Mouse (Mus musculus): ENCODE results near the gene Spata31d1b. TPM values are rescaled to one million over a fixed set of nuclear protein-coding genes. Genes with fewer than 3 reads are reported as not detected.

Gene Spata31d1b
- polyA plus RNA-seq, 1 experiment from 2014 or later = 0.04 TPM

DNA sequence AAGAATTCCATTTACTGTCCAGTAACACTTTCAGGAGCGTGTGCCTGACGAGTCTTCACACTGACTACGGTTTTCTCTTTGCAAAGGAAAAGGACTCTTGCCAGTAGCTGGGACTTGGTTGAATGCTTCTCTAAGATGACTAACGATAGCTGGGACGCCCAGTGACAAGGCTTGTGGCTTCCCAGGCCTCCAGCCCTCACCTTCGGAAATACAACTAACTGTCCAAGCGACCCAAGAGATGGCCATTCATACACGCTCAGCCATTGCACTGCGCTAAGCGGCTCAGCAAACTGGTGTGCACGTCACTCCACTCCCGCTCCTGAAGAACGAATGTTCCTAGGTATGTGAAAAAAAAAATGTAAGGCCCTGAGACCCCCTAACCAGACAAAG lies 37.3 kb upstream of the Spata31d1b start:
- H3K4me3 ChIP-seq (ENCODE audit: low read length) = peak overlapping the region; percentile 84
- peaks cover 11% of the 10 kb centered on the region for H3K4me1 ChIP-seq (ENCODE audit: control insufficient read depth, insufficient read depth, low read depth, low read length)
- no peaks in the 10 kb centered on the region for H3K27me3 ChIP-seq (replicated peaks; ENCODE audit: control insufficient read depth, insufficient read depth, low read length)
- H3K27ac ChIP-seq (ENCODE audit: low read depth, low read length) = peak overlapping the region; percentile 2; the same call in 1 of the 2 replicates
- WGBS = under 1% methylated on average over 13 of the region's 13 CpGs
- H3K4me2 ChIP-seq (ENCODE audit: low read length) = peak overlapping the region; percentile 62
- H3K9me3 ChIP-seq (ENCODE audit: control insufficient read depth, low read length) = no peaks in the 10 kb centered on the region
- H3K36me3 ChIP-seq (ENCODE audit: control insufficient read depth, insufficient read depth, low read length) = no peaks in the 10 kb centered on the region
- H3K9ac ChIP-seq (ENCODE audit: low read depth, low read length) = peak overlapping the region; percentile 90
- ATAC-seq = 0 out of 2 replicates have a peak, but pooled peaks have one; percentile 31

DNA sequence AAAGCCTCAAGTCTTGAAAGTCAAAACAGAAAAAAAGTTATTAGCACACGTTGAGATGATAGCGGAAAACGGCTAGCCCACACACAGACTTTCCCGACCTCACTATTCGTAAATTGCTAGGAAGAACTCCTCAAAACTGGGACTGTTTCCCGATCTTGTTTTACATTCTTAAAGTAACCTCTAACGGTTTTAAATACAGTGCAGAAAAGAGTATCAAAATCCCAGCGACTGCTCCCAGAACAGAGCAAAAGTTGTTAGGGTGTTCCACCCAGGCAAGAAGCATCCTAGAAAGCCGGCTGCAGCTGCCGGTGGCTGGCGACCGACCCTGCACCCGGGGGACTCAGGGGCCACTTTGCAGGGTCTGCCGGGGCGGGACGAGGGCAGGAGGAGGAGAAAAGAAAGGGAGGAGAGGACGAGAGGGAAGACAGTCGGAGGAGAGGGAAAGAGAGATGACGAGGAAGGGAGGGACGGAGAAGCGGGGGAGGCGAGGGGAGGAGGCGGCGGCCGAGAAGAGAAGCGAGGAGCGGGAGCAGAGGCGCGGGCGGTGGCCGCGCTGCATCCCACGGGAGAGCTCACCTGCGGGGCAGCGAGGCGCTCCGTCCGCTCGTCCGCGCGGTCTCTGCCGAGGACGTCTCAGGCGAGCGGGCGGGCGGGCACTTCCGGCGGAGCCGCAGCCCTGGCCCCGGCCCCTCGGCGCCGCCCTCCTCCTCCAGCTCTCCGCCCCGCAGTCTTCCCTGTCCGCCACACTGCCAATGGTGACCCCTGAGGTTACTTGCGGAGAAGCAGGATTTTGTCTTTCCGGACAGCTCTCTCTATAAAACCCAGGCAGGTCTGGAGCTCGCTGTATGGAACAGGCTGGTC lies 36.7 kb upstream of the Spata31d1b start, which contains the start of gene Golm1:
Gene Golm1 (minus strand): TSS at position 661 of the 861 bp plus-strand sequence.
- under 1% methylated on average over 47 of the region's 61 CpGs for WGBS
- Histone ChIP-seq H3K36me3 (ENCODE audit: control insufficient read depth, insufficient read depth, low read length) (no peaks in the 10 kb centered on the region), H3K4me1 (ENCODE audit: control insufficient read depth, insufficient read depth, low read depth, low read length) (peaks cover 11% of the 10 kb centered on the region), H3K4me2 (ENCODE audit: low read length) (peak within 1 kb of the TSS; percentile 62), H3K27ac (ENCODE audit: low read depth, low read length) (peak within 1 kb of the TSS; percentile 75), H3K9me3 (ENCODE audit: control insufficient read depth, low read length) (no peaks in the 10 kb centered on the region), H3K4me3 (ENCODE audit: low read length) (peak within 1 kb of the TSS; percentile 84), H3K9ac (ENCODE audit: low read depth, low read length) (peak within 1 kb of the TSS; percentile 90), H3K27me3 (replicated peaks; ENCODE audit: control insufficient read depth, insufficient read depth, low read length) (no peaks in the 10 kb centered on the region)
- peak; percentile 89 for ATAC-seq

DNA sequence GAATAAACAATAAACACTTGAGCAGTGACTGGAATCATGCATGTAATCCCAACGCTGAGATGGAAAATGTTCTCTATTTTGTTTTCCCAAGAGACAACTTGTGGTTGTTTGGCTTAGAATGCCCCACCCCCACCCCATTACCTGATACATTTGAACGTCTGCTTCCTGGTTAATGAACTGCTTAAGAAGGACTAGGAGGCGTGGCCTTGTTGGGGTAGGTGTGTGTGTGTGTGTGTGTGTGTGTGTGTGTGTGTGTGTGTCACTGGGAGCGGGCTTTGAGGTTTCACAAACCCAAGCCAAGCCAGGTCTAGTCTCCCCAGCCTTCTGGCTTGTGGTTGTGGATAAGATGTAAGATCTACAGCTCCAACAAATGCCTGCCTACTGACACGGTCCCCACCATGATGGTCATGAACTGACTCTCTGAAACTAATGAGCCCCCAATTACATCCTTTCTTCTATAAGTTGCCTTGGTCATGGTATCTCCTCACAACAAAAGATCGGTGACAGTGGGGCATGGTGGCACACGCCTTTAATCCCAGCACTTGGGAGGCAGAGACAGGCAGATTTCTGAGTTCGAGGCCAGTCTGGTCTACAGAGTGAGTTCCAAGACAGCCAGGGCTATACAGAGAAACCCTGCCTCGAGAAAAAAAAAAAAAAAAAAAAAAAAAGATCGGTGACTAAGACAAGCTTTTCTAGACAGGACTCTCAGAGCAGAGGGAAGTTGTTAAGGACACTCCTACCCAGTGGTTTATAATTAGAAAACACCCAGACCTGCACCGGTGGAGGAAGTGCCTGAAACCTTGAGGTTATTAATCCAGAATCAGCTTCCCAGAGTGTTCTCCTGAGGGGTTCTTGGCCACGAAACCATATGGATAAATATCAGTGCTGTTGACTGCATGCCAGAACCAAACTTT lies 35.5 kb upstream of the Spata31d1b start:
- Histone ChIP-seq H3K9me3 (ENCODE audit: control insufficient read depth, low read length) (no peaks in the 10 kb centered on the region), H3K4me2 (ENCODE audit: low read length) (no peak overlapping the region), H3K4me1 (ENCODE audit: control insufficient read depth, insufficient read depth, low read depth, low read length) (peaks cover 11% of the 10 kb centered on the region), H3K27me3 (replicated peaks; ENCODE audit: control insufficient read depth, insufficient read depth, low read length) (no peaks in the 10 kb centered on the region), H3K27ac (ENCODE audit: low read depth, low read length) (no peak overlapping the region), H3K9ac (ENCODE audit: low read depth, low read length) (no peak overlapping the region), H3K36me3 (ENCODE audit: control insufficient read depth, insufficient read depth, low read length) (no peaks in the 10 kb centered on the region), H3K4me3 (ENCODE audit: low read length) (no peak overlapping the region)
- 75% methylated on average over 12 of the region's 12 CpGs for WGBS
- no peak for ATAC-seq

DNA sequence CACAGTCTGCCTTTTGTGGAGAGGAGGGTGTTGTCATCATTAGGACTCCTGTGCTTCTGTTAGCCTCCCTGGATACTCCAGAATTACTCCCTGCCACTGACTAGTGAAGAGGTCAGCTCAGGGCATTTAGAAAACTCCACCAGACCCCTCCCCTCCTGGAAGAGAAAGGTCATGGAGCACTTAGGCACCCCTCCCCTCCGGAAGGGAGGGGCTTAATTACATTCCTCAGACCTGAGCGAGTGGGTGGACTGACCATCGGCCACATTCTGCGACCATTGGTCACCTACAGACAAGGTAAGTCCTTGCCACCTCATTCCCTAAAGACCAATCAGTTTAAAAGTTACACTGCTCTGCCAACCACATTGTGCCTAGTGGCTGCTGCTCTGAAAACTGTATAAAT lies 32.8 kb upstream of the Spata31d1b start:
- no peak for ATAC-seq
- Histone ChIP-seq H3K36me3 (ENCODE audit: control insufficient read depth, insufficient read depth, low read length) (no peaks in the 10 kb centered on the region), H3K9me3 (ENCODE audit: control insufficient read depth, low read length) (no peaks in the 10 kb centered on the region), H3K4me3 (ENCODE audit: low read length) (no peak overlapping the region), H3K27ac (ENCODE audit: low read depth, low read length) (no peak overlapping the region), H3K4me2 (ENCODE audit: low read length) (no peak overlapping the region), H3K27me3 (replicated peaks; ENCODE audit: control insufficient read depth, insufficient read depth, low read length) (no peaks in the 10 kb centered on the region), H3K4me1 (ENCODE audit: control insufficient read depth, insufficient read depth, low read depth, low read length) (peaks cover 1% of the 10 kb centered on the region), H3K9ac (ENCODE audit: low read depth, low read length) (no peak overlapping the region)
- 60% methylated on average over 4 of the region's 4 CpGs for WGBS

DNA sequence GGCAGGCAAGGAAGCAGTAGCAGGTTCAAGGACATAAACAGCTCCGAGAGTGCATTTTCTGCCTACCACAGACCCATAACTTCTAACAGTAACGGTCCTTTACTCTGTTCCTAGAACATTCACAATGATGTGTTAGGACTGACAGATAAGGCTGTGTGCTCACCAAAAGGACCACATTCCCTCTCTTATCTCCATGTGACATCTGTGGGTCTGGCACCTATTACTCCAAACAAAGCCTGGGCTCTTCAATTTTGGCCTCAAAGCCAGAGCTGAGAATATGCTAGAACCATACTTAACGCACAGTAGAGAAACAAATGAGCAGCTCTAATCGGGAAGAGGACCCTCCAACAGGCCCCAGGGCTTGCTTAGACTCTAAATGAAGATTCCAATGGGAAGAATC lies 32.2 kb upstream of the Spata31d1b start:
- ATAC-seq = no peak
- no peaks in the 10 kb centered on the region for H3K27me3 ChIP-seq (replicated peaks; ENCODE audit: control insufficient read depth, insufficient read depth, low read length)
- no peak overlapping the region for H3K27ac ChIP-seq (ENCODE audit: low read depth, low read length)
- no peaks in the 10 kb centered on the region for H3K36me3 ChIP-seq (ENCODE audit: control insufficient read depth, insufficient read depth, low read length)
- no peaks in the 10 kb centered on the region; the same call in 1 of the 2 replicates for H3K4me1 ChIP-seq (ENCODE audit: control insufficient read depth, insufficient read depth, low read depth, low read length)
- H3K9ac ChIP-seq (ENCODE audit: low read depth, low read length) = no peak overlapping the region
- no peak overlapping the region for H3K4me3 ChIP-seq (ENCODE audit: low read length)
- H3K9me3 ChIP-seq (ENCODE audit: control insufficient read depth, low read length) = no peaks in the 10 kb centered on the region
- WGBS = 77% methylated on average over 4 of the region's 4 CpGs
- H3K4me2 ChIP-seq (ENCODE audit: low read length) = no peak overlapping the region

DNA sequence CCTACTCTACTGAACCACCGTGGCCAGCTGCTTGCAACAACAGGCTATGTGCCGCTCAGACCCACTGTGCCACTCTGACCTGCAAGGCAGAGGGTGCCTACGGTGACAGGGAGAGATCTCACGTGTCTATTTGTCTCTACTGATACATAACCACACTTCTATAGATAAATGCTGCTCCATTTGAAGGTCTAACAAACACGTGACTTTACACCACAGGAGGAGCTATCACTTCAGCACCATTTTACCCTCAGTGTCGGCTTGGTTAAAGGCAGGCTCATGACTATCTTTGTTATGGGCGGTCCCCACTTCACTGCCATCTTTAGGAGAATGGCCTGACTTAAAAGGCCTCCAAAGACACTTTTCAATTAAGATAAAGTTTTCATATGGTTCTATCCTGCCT lies 29.5 kb upstream of the Spata31d1b start:
- 41% methylated on average over 7 of the region's 7 CpGs for WGBS
- H3K9me3 ChIP-seq (ENCODE audit: control insufficient read depth, low read length) = no peaks in the 10 kb centered on the region
- no peak overlapping the region for H3K4me3 ChIP-seq (ENCODE audit: low read length)
- H3K36me3 ChIP-seq (ENCODE audit: control insufficient read depth, insufficient read depth, low read length) = no peaks in the 10 kb centered on the region
- no peaks in the 10 kb centered on the region for H3K27me3 ChIP-seq (replicated peaks; ENCODE audit: control insufficient read depth, insufficient read depth, low read length)
- H3K4me2 ChIP-seq (ENCODE audit: low read length) = no peak overlapping the region
- no peak overlapping the region for H3K27ac ChIP-seq (ENCODE audit: low read depth, low read length)
- H3K9ac ChIP-seq (ENCODE audit: low read depth, low read length) = no peak overlapping the region
- ATAC-seq = no peak
- H3K4me1 ChIP-seq (ENCODE audit: control insufficient read depth, insufficient read depth, low read depth, low read length) = no peaks in the 10 kb centered on the region

DNA sequence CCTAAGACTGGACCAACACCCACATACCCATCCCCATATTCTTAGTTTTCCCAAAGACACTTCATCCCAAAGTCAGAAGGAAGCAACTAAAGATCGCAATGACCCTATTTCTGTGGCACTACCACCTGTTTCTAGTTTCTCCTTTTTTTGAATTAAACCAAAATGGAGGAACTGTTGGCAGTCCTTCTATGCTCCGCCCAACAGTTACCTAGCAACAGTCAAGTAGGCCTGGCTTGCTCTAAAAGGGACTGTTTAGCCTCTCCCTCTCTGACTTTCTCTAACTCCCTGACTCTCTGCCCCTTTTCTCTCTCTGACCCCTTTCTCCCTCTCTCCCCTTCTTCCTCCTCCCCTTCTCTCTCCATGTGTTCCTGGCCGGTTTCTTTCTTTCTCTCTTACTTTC lies 26.8 kb upstream of the Spata31d1b start:
- no peak overlapping the region for H3K27ac ChIP-seq (ENCODE audit: low read depth, low read length)
- H3K36me3 ChIP-seq (ENCODE audit: control insufficient read depth, insufficient read depth, low read length) = no peaks in the 10 kb centered on the region
- H3K27me3 ChIP-seq (replicated peaks; ENCODE audit: control insufficient read depth, insufficient read depth, low read length) = no peaks in the 10 kb centered on the region
- WGBS = 78% methylated on average over 3 of the region's 3 CpGs
- no peak overlapping the region for H3K9ac ChIP-seq (ENCODE audit: low read depth, low read length)
- H3K4me3 ChIP-seq (ENCODE audit: low read length) = no peak overlapping the region
- ATAC-seq = no peak
- H3K9me3 ChIP-seq (ENCODE audit: control insufficient read depth, low read length) = no peaks in the 10 kb centered on the region
- H3K4me1 ChIP-seq (ENCODE audit: control insufficient read depth, insufficient read depth, low read depth, low read length) = no peaks in the 10 kb centered on the region
- H3K4me2 ChIP-seq (ENCODE audit: low read length) = no peak overlapping the region

DNA sequence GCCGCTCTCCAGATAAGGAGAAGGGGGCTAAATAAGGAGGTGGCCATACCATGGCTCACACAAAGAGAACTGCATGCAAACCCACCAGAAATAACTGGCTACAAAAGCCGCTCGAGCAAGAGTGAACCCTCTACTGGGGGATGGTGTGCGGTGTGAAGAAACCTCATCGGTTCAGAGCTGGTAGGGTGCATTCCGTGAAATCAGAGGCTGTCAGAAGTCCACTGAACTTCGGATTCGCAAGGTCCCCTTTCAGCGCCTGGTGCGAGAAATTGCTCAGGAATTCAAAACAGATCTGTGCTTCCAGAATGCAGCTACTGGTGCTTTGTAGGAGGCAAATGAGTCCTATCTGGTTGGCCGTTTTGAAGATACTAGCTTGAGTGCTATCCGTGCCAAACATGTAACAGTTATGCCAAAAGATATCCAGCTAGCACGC lies 23.7 kb upstream of the Spata31d1b start:
- no peak overlapping the region for H3K4me3 ChIP-seq (ENCODE audit: low read length)
- no peak overlapping the region for H3K27ac ChIP-seq (ENCODE audit: low read depth, low read length)
- no peaks in the 10 kb centered on the region for H3K27me3 ChIP-seq (replicated peaks; ENCODE audit: control insufficient read depth, insufficient read depth, low read length)
- no peak overlapping the region for H3K9ac ChIP-seq (ENCODE audit: low read depth, low read length)
- H3K9me3 ChIP-seq (ENCODE audit: control insufficient read depth, low read length) = no peaks in the 10 kb centered on the region
- H3K4me1 ChIP-seq (ENCODE audit: control insufficient read depth, insufficient read depth, low read depth, low read length) = no peaks in the 10 kb centered on the region
- 61% methylated on average over 13 of the region's 13 CpGs for WGBS
- no peak for ATAC-seq
- H3K4me2 ChIP-seq (ENCODE audit: low read length) = no peak overlapping the region
- no peaks in the 10 kb centered on the region for H3K36me3 ChIP-seq (ENCODE audit: control insufficient read depth, insufficient read depth, low read length)

DNA sequence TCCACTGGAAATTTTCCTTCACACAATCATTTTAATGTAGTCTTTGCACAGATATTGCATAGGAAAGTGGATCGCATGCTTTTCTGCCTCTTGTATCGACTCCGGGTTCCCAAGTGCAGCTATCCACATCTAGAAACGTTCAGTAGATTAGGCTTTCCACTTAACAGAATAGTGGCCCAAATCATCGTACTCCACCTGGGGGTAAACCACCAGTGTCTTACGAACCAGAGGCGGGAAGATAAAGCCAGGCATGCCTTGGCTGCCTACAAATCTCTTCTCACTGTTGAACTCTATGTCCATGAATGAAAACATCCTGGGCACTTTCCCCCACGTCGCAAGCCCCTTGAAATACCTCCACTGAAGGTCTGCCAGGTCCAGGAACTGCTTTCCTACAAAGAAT lies 22.8 kb upstream of the Spata31d1b start:
- no peaks in the 10 kb centered on the region for H3K36me3 ChIP-seq (ENCODE audit: control insufficient read depth, insufficient read depth, low read length)
- no peaks in the 10 kb centered on the region for H3K9me3 ChIP-seq (ENCODE audit: control insufficient read depth, low read length)
- no peaks in the 10 kb centered on the region for H3K27me3 ChIP-seq (replicated peaks; ENCODE audit: control insufficient read depth, insufficient read depth, low read length)
- 92% methylated on average over 9 of the region's 9 CpGs for WGBS
- H3K4me2 ChIP-seq (ENCODE audit: low read length) = no peak overlapping the region
- ATAC-seq = no peak
- no peak overlapping the region for H3K27ac ChIP-seq (ENCODE audit: low read depth, low read length)
- H3K4me1 ChIP-seq (ENCODE audit: control insufficient read depth, insufficient read depth, low read depth, low read length) = no peaks in the 10 kb centered on the region
- H3K4me3 ChIP-seq (ENCODE audit: low read length) = no peak overlapping the region
- H3K9ac ChIP-seq (ENCODE audit: low read depth, low read length) = no peak overlapping the region

Data from hindbrain, embryonic 16.5 days (tissue).